Mouse (Mus musculus) spleen, adult 2 months (tissue): ENCODE data around the gene Il1r2. TPM values are rescaled to one million over a fixed set of nuclear protein-coding genes. Genes with fewer than 3 reads are reported as not detected.
A peak's percentile ranks its signal among the peaks of the same experiment; 100 is the strongest.

Experiments
- DNase-seq, 2 experiments: peaks; one replicate each; pipeline versions ENCODE4 v3.0.0 to v3.0.0-alpha.2; 2012 to 2021; ENCODE audit warnings: low spot score in 2 of 2, low read depth in 1 of 2
- H3K27ac ChIP-seq: fragments of 200-500 bp; 2 replicates; pipeline ENCODE4 v1.5.1; 2012; ENCODE audit warnings: low read length, inconsistent platforms; ENCODE audit not compliant: insufficient read depth
- H3K27me3 ChIP-seq: fragments of 200-500 bp; 2 replicates; pipeline ENCODE4 v1.6.1; 2012; ENCODE audit warnings: mild to moderate bottlenecking, moderate library complexity, low read length, inconsistent platforms; ENCODE audit not compliant: control insufficient read depth, insufficient read depth
- H3K36me3 ChIP-seq: fragments of 200-500 bp; 2 replicates; pipeline ENCODE4 v1.6.1; 2012; ENCODE audit warnings: mild to moderate bottlenecking, low read length, inconsistent platforms; ENCODE audit not compliant: control insufficient read depth, insufficient read depth
- H3K4me1 ChIP-seq: fragments of 200-500 bp; 2 replicates; pipeline ENCODE4 v1.6.1; 2011; ENCODE audit warnings: inconsistent platforms; ENCODE audit not compliant: control insufficient read depth, insufficient read depth, insufficient read length
- H3K4me3 ChIP-seq: fragments of 200-500 bp; 2 replicates; pipeline ENCODE4 v1.5.1; 2011; ENCODE audit warnings: mild to moderate bottlenecking, inconsistent platforms; ENCODE audit not compliant: insufficient read depth, insufficient read length; ENCODE audit errors: extremely low read depth
- CTCF ChIP-seq: fragments of 200-500 bp; IDR thresholded peaks from 2 replicates; pipeline ENCODE4 v1.5.1; 2011; ENCODE audit warnings: mild to moderate bottlenecking, inconsistent platforms; ENCODE audit not compliant: insufficient read depth, insufficient read length, insufficient replicate concordance; ENCODE audit errors: extremely low read depth
- POLR2A ChIP-seq: fragments of 200-500 bp; IDR thresholded peaks from 2 replicates; pipeline ENCODE4 v1.6.1; 2011; ENCODE audit warnings: low read depth, low read length, inconsistent platforms
- WGBS: fragments of 180-500 bp; shearing (Covaris S2); methylation state at CpG from one replicate; pipeline ENCODE4 v1.1.7; 2018; 5-methylcytosine and 5-hydroxymethylcytosine counted together
- polyA plus RNA-seq: library from polyadenylated mRNA; depleted of rRNA; stranded (reverse); fragments of >200 nt; gene quantifications from 2 replicates; pipeline ENCODE4 v1.2.3, GENCODE M21; 2012

Il1r2 gene
- polyA plus RNA-seq, 1 experiment, result 1.2 TPM

GRCm38 (mm10) chr1:40046600-40046999 is 27.3 kb upstream of the Il1r2 start:
- no peaks in the 10 kb centered on the region for H3K27me3 ChIP-seq
- H3K4me3 ChIP-seq, result no peak overlapping the region
- H3K27ac ChIP-seq, result no peak overlapping the region
- no peaks in the 10 kb centered on the region for H3K36me3 ChIP-seq
- no peak for DNase-seq
- whole genome bisulfite sequencing, result 46% methylated on average over 5 of the region's 5 CpGs
- peaks cover 13% of the 10 kb centered on the region; the same call in 1 of the 2 replicates for H3K4me1 ChIP-seq
- TF ChIP-seq CTCF (no peak), POLR2A (no peak)

GRCm38 (mm10) chr1:40051157-40051556 is 22.7 kb upstream of the Il1r2 start:
- Histone ChIP-seq H3K27me3 (no peaks in the 10 kb centered on the region), H3K27ac (no peak overlapping the region), H3K36me3 (no peaks in the 10 kb centered on the region), H3K4me1 (peaks cover 6% of the 10 kb centered on the region; the same call in 1 of the 2 replicates), H3K4me3 (no peak overlapping the region)
- TF ChIP-seq CTCF (no peak), POLR2A (no peak)
- DNase-seq, result peak in 1 of 2 experiments; percentile 15
- 38% methylated on average over 6 of the region's 6 CpGs for WGBS

- Histone ChIP-seq H3K4me1 (peaks cover 6% of the 10 kb centered on the region; the same call in 1 of the 2 replicates), H3K4me3 (no peak overlapping the region), H3K27ac (no peak overlapping the region), H3K36me3 (no peaks in the 10 kb centered on the region), H3K27me3 (no peaks in the 10 kb centered on the region)
- 73% methylated on average over 8 of the region's 8 CpGs for WGBS
- DNase-seq, result no peak
- TF ChIP-seq CTCF, result no peak
- TF ChIP-seq POLR2A, result no peak
These were observed 21.7 kb upstream of the Il1r2 start for GRCm38 (mm10) chr1:40052156-40052555.

- no peak overlapping the region for H3K27ac ChIP-seq
- no peak for TF ChIP-seq CTCF
- TF ChIP-seq POLR2A, result no peak
- no peak for DNase-seq
- no peaks in the 10 kb centered on the region for H3K36me3 ChIP-seq
- WGBS, result 87% methylated on average over 5 of the region's 5 CpGs
- H3K4me1 ChIP-seq, result peaks cover 6% of the 10 kb centered on the region; the same call in 1 of the 2 replicates
- no peak overlapping the region for H3K4me3 ChIP-seq
- no peaks in the 10 kb centered on the region for H3K27me3 ChIP-seq
These were observed 20.8 kb upstream of the Il1r2 start for GRCm38 (mm10) chr1:40053071-40053470.

GRCm38 (mm10) chr1:40055051-40055450 is 18.8 kb upstream of the Il1r2 start:
- 30% methylated on average over 7 of the region's 7 CpGs for WGBS
- Histone ChIP-seq H3K4me3 (no peak overlapping the region), H3K4me1 (peaks cover 10% of the 10 kb centered on the region; the same call in 1 of the 2 replicates), H3K27me3 (no peaks in the 10 kb centered on the region), H3K36me3 (no peaks in the 10 kb centered on the region), H3K27ac (no peak overlapping the region)
- peak in 1 of 2 experiments; percentile 12 for DNase-seq
- TF ChIP-seq POLR2A (no peak), CTCF (no peak)

GRCm38 (mm10) chr1:40055963-40056362 is 17.9 kb upstream of the Il1r2 start:
- no peak for DNase-seq
- WGBS, result 83% methylated on average over 5 of the region's 5 CpGs
- H3K4me1 ChIP-seq, result peaks cover 10% of the 10 kb centered on the region; the same call in 1 of the 2 replicates
- H3K27ac ChIP-seq, result no peak overlapping the region
- no peak overlapping the region for H3K4me3 ChIP-seq
- H3K36me3 ChIP-seq, result no peaks in the 10 kb centered on the region
- H3K27me3 ChIP-seq, result no peaks in the 10 kb centered on the region
- no peak for TF ChIP-seq POLR2A
- TF ChIP-seq CTCF, result no peak

- no peak for TF ChIP-seq CTCF
- TF ChIP-seq POLR2A, result no peak
- no peak for DNase-seq
- H3K4me1 ChIP-seq, result peaks cover 7% of the 10 kb centered on the region; the same call in 1 of the 2 replicates
- 83% methylated on average over 5 of the region's 5 CpGs for WGBS
- H3K4me3 ChIP-seq, result no peak overlapping the region
- H3K36me3 ChIP-seq, result no peaks in the 10 kb centered on the region
- H3K27me3 ChIP-seq, result no peaks in the 10 kb centered on the region
- no peak overlapping the region for H3K27ac ChIP-seq
These were observed 16.5 kb upstream of the Il1r2 start for GRCm38 (mm10) chr1:40057351-40057750.

- TF ChIP-seq CTCF (no peak), POLR2A (no peak)
- Histone ChIP-seq H3K4me3 (no peak overlapping the region), H3K27ac (no peak overlapping the region), H3K4me1 (peaks cover 7% of the 10 kb centered on the region; the same call in 1 of the 2 replicates), H3K27me3 (no peaks in the 10 kb centered on the region), H3K36me3 (no peaks in the 10 kb centered on the region)
- WGBS, result 89% methylated on average over 11 of the region's 11 CpGs
- DNase-seq, result no peak
These were observed 15.9 kb upstream of the Il1r2 start for GRCm38 (mm10) chr1:40058013-40058412.
